Mouse (Mus musculus): ENCODE data around the gene Hic2.

DNA sequence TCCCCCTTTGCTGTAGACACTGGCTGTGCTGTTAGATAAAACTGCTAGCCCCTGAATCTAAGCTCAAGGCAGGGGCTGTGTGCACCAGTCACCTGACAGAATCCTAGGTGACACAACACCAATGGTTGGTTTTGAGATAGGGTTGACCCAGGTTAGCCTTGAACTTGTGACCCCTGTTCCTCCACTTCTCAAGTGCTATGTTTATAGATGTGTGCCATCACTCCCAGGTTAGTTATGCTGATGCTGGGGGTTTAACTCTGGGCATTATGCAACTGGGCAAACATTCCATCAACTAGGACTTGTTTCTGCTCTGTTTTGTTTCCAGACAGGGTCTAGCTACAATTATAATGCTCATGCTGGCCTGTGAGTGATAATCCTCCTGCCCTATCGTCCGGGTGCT lies 53.7 kb downstream of the Hic2 start:
- TF ChIP-seq CTCF (IDR thresholded peaks at IDR 0.05; ENCODE audit: low read depth) (no peak), EP300 (IDR thresholded peaks at IDR 0.05; ENCODE audit: low read depth) (no peak)

Measured in liver, postnatal 0 days (tissue).